Mouse (Mus musculus) adrenal gland, postnatal 10 days (tissue): ENCODE results near the gene Yjefn3. TPM values are rescaled to one million over a fixed set of nuclear protein-coding genes. Genes with fewer than 3 reads are reported as not detected.

Experiments
- total RNA-seq, 2 experiments: library from RNA; stranded (reverse); gene quantifications; 2 replicates each; pipeline ENCODE4 v1.2.3; 2021

Yjefn3 gene
- total RNA-seq, 2 experiments from 2014 or later = 5.5 TPM

Other genes with a start within 250 kb of the Yjefn3 start
- gene Zfp964, start 248.2 kb downstream of the Yjefn3 start, total RNA-seq = 1 to 10 TPM; 2.4 to 3.8 TPM
- gene Zfp869, start 192.0 kb downstream of the Yjefn3 start, total RNA-seq = 10 to 100 TPM; 20.5 to 21.6 TPM
- 1 to 10 TPM; 3.7 to 4.3 TPM for gene Zfp963, start 152.7 kb downstream of the Yjefn3 start, total RNA-seq
- gene Gm20422, start 127.8 kb downstream of the Yjefn3 start, total RNA-seq = 1 to 10 TPM in 1 of 2 experiments, not detected in 1; 2.8 TPM
- 10 to 100 TPM; 33.0 to 33.3 TPM for gene Atp13a1, start 111.5 kb downstream of the Yjefn3 start, total RNA-seq
- 10 to 100 TPM; 17.6 to 27.2 TPM for gene Zfp866, start 111.5 kb downstream of the Yjefn3 start, total RNA-seq
- gene Gmip, start 94.0 kb downstream of the Yjefn3 start, total RNA-seq = 10 to 100 TPM; 12.2 to 16.9 TPM
- 1 to 10 TPM in 1 of 2 experiments, under 1 TPM in 1; 0.96 to 1.1 TPM for gene Lpar2, start 80.3 kb downstream of the Yjefn3 start, total RNA-seq
- 1 to 10 TPM; 1.2 to 1.7 TPM for gene Pbx4, start 70.2 kb downstream of the Yjefn3 start, total RNA-seq
- 1 to 10 TPM in 1 of 2 experiments, under 1 TPM in 1; 0.64 to 1.5 TPM for gene Cilp2, start 15.0 kb downstream of the Yjefn3 start, total RNA-seq
- gene Tssk6, start 528 bp downstream of the Yjefn3 start, total RNA-seq = under 1 TPM; 0.79 to 0.84 TPM
- gene Ndufa13, start 154 bp downstream of the Yjefn3 start, total RNA-seq = 100 to 1,000 TPM; 237 to 261 TPM
- gene Gatad2a, start 93.7 kb upstream of the Yjefn3 start, total RNA-seq = 10 to 100 TPM; 84.4 to 90.0 TPM
- gene Mau2, start 140.0 kb upstream of the Yjefn3 start, total RNA-seq = 10 to 100 TPM; 53.8 to 56.2 TPM
- gene Sugp1, start 140.1 kb upstream of the Yjefn3 start, total RNA-seq = 10 to 100 TPM; 24.1 to 29.7 TPM
- gene Tm6sf2, start 170.2 kb upstream of the Yjefn3 start, total RNA-seq = 1 to 10 TPM; 4.3 to 9.3 TPM
- gene Hapln4, start 180.7 kb upstream of the Yjefn3 start, total RNA-seq = under 1 TPM; 0.24 to 0.36 TPM
- 1 to 10 TPM in 1 of 2 experiments, under 1 TPM in 1; 0.81 to 1.2 TPM for gene Ncan, start 218.2 kb upstream of the Yjefn3 start, total RNA-seq
- gene Nr2c2ap, start 228.6 kb upstream of the Yjefn3 start, total RNA-seq = 10 to 100 TPM; 15.7 to 16.1 TPM
- 10 to 100 TPM; 18.0 to 23.9 TPM for gene Rfxank, start 236.4 kb upstream of the Yjefn3 start, total RNA-seq
- gene Borcs8, start 236.8 kb upstream of the Yjefn3 start, total RNA-seq = 10 to 100 TPM; 45.0 to 48.5 TPM
- under 1 TPM; 0.36 to 0.54 TPM for gene Mef2b, start 237.0 kb upstream of the Yjefn3 start, total RNA-seq